Mouse (Mus musculus) heart, embryonic 11.5 days (tissue): ENCODE measurements around the gene Ppp1r3e. TPM values are rescaled to one million over a fixed set of nuclear protein-coding genes. Genes with fewer than 3 reads are reported as not detected.
A peak's percentile ranks its signal among the peaks of the same experiment; 100 is the strongest.

ENCODE experiments used
- ATAC-seq: fragments of 200-750 bp; cut with Nextera tagmentation; replicated peaks from 2 replicates; pipeline ENCODE4 v1.8.0; 2017; ENCODE audit warnings: moderate library complexity; ENCODE audit not compliant: insufficient number of reproducible peaks, low FRiP score, low TSS enrichment
- H3K27ac ChIP-seq: fragments of 300-500 bp; sonication (generic); 2 replicates; pipeline ENCODE4 v1.5.1; 2014; ENCODE audit warnings: mild to moderate bottlenecking, low read depth, low read length
- H3K27me3 ChIP-seq: fragments of 300-500 bp; sonication (generic); 2 replicates; pipeline ENCODE4 v1.6.1; 2014; ENCODE audit warnings: mild to moderate bottlenecking, low read length, mixed read lengths; ENCODE audit not compliant: control insufficient read depth, insufficient read depth
- H3K36me3 ChIP-seq: fragments of 300-500 bp; sonication (generic); 2 replicates; pipeline ENCODE4 v1.6.1; 2014; ENCODE audit warnings: mild to moderate bottlenecking, low read length, moderate library complexity, mixed read lengths; ENCODE audit not compliant: control insufficient read depth, insufficient read depth
- H3K4me1 ChIP-seq: fragments of 300-500 bp; sonication (generic); 2 replicates; pipeline ENCODE4 v1.6.1; 2014; ENCODE audit warnings: low read length; ENCODE audit not compliant: control insufficient read depth, insufficient read depth
- H3K4me2 ChIP-seq: fragments of 300-500 bp; sonication (generic); 2 replicates; pipeline ENCODE4 v1.6.1; 2014; ENCODE audit warnings: mild to moderate bottlenecking, moderate library complexity
- H3K4me3 ChIP-seq: fragments of 300-500 bp; sonication (generic); 2 replicates; pipeline ENCODE4 v1.5.1; 2014; ENCODE audit warnings: low read depth, low read length
- H3K9ac ChIP-seq: fragments of 300-500 bp; sonication (generic); 2 replicates; pipeline ENCODE4 v1.6.1; 2014; ENCODE audit warnings: mild to moderate bottlenecking, low read depth, low read length, moderate library complexity
- H3K9me3 ChIP-seq: fragments of 300-500 bp; sonication (generic); replicated peaks from 2 replicates; pipeline ENCODE4 v1.6.1; 2016; ENCODE audit warnings: low read length; ENCODE audit not compliant: control insufficient read depth
- WGBS: fragments of 180-500 bp; shearing (Covaris S2); extraction: QIAGEN DNeasy Blood & Tissue Kit; methylation state at CpG from one replicate; pipeline ENCODE4 v1.1.7; 2014; ENCODE audit not compliant: insufficient replicate concordance; 5-methylcytosine and 5-hydroxymethylcytosine counted together
- polyA plus RNA-seq: library from polyadenylated mRNA; unstranded; fragments of >200 nt; fragmentation: Nextera tagmentation; extraction: Ambion mirVana; gene quantifications from 2 replicates; pipeline ENCODE4 v1.2.1, GENCODE M21; 2014

Ppp1r3e gene
- polyA plus RNA-seq, 1 experiment from 2014 or later, result 1.8 TPM

DNA sequence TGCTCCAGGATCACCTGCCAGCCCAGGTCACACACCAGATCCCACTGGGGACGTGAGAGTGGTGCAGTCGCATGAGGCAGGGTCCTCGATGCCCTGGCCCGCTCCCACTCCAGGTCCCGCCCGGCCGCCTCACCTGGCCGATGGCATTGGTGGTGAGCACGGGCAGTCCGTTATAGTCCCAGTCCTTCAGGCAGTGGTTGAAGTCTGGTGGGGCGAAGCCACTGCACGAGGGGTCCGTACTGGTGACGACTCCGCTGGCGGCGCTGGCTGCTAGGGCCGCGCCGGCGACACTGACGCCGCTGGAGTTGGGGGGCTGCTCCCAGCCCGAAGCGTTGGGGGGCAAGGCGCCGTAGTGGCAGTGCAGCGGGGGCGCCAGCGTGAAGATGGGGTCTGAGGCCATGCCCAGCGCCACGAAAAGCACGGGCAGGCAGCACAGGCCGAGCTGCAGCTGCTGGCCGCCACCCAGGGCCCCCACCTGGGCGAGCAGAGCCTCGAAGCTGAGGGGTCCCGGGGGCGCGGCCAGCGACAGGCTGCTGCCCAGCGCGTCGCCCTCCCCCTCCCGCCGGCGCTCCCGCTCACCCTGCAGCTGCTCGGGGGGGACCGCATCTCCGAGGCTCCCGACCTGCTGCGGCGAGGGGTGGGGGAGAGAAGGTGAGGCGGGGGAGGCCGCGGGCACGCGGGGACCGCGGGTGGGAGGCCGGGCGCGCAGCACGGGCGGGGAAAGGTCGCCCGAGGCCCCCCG, 34.9 kb upstream of the Ppp1r3e start:
- no peaks in the 10 kb centered on the region for H3K9me3 ChIP-seq
- H3K27ac ChIP-seq, result no peak overlapping the region
- 3% methylated on average over 50 of the region's 69 CpGs for WGBS
- peak; percentile 39 for ATAC-seq
- peaks cover 13% of the 10 kb centered on the region for H3K4me1 ChIP-seq
- peak overlapping the region; percentile 72 for H3K4me3 ChIP-seq
- peaks cover 7% of the 10 kb centered on the region for H3K36me3 ChIP-seq
- peak overlapping the region; percentile 95 for H3K4me2 ChIP-seq
- H3K27me3 ChIP-seq, result 0 out of 2 replicates have a peak, but pooled peaks cover 2% of the 10 kb centered on the region
- H3K9ac ChIP-seq, result peak overlapping the region; percentile 82

- no peak overlapping the region for H3K27ac ChIP-seq
- H3K9me3 ChIP-seq, result no peaks in the 10 kb centered on the region
- WGBS, result 73% methylated on average over 7 of the region's 7 CpGs
- peaks cover 12% of the 10 kb centered on the region for H3K36me3 ChIP-seq
- no peak overlapping the region for H3K4me2 ChIP-seq
- ATAC-seq, result no peak
- H3K9ac ChIP-seq, result no peak overlapping the region
- peaks cover 16% of the 10 kb centered on the region for H3K4me1 ChIP-seq
- H3K27me3 ChIP-seq, result peaks cover 2% of the 10 kb centered on the region; the same call in 1 of the 2 replicates
- no peak overlapping the region for H3K4me3 ChIP-seq
These were observed 31.3 kb upstream of the Ppp1r3e start for GRCm38 (mm10) chr14:54908682-54909081.

DNA sequence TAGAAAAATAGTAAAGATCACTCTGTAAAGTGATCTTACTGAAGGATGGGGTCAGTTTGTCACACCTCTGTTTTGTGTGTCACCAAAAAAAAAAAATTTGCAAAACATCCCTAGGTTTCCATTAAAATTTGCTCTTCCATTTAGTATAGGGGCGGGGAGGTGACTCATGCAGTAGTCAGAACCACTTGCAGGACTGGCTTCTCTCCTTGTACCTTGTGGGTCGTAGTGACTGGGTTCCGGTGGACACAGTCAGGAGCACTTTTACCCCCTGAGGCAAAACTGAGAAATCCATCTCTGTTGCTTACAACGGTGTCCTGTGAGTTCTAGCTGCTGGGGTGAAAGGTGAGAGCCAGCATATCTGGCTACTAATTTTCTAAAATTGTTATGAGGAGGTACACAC, 26.3 kb upstream of the Ppp1r3e start:
- H3K36me3 ChIP-seq, result peaks cover 12% of the 10 kb centered on the region
- peaks cover 3% of the 10 kb centered on the region; the same call in 1 of the 2 replicates for H3K4me1 ChIP-seq
- no peak overlapping the region for H3K4me2 ChIP-seq
- no peak overlapping the region for H3K9ac ChIP-seq
- H3K27ac ChIP-seq, result no peak overlapping the region
- H3K27me3 ChIP-seq, result peaks cover 2% of the 10 kb centered on the region; the same call in 1 of the 2 replicates
- H3K4me3 ChIP-seq, result no peak overlapping the region
- no peak for ATAC-seq
- no peaks in the 10 kb centered on the region for H3K9me3 ChIP-seq
- WGBS, result 89% methylated on average over 4 of the region's 4 CpGs

DNA sequence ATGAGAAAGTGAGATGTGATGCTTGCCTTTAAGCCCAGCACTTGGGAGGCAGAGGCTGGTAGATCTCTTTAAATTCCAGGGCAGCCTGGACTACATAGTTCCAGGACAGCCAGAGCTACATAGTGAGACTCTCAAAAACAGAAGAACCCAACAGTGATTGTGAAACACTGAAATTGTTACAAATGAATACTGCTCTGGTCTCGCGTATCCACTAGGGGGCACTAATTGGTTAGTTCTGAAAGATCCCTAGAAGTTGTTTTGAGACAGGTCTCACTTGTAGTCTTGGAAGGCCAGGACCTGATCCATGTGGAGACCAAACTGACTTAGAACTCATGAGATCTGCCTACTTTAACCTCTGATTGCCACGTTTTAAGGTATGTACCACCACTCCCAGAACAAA, 23.0 kb upstream of the Ppp1r3e start:
- WGBS, result 0% methylated on average over 3 of the region's 3 CpGs

DNA sequence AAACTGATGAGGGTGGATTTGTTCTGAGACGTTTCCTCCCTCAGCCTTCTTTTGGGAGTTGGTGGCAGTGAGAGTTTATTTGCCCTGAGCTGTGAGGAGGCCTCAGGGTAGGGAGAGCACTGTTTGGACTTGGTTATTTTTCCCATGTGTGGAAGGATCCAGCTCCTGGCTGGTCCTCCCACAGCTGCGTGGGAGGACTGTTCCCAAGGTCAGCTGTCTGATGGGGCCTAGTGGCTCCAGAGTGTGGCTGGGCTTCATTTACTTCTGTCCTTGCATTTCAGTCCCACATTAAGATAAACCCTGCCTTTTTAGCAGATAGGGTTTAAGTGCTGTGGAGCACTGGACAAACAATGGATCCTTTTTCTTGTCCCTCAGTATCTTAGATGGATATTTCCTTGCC, 20.1 kb upstream of the Ppp1r3e start:
- no peak overlapping the region for H3K9ac ChIP-seq
- H3K4me2 ChIP-seq, result no peak overlapping the region
- no peak overlapping the region for H3K4me3 ChIP-seq
- 56% methylated on average over 2 of the region's 2 CpGs for WGBS
- no peak overlapping the region; the same call in 1 of the 2 replicates for H3K27ac ChIP-seq
- peaks cover 26% of the 10 kb centered on the region for H3K4me1 ChIP-seq
- ATAC-seq, result no peak
- no peaks in the 10 kb centered on the region for H3K9me3 ChIP-seq
- H3K27me3 ChIP-seq, result no peaks in the 10 kb centered on the region
- peaks cover 18% of the 10 kb centered on the region for H3K36me3 ChIP-seq

More for the DNA sequence above, 23.0 kb upstream of the Ppp1r3e start:
- peaks cover 22% of the 10 kb centered on the region for H3K4me1 ChIP-seq
- H3K36me3 ChIP-seq, result peaks cover 18% of the 10 kb centered on the region
- H3K27ac ChIP-seq, result no peak overlapping the region
- no peak overlapping the region for H3K4me2 ChIP-seq
- no peaks in the 10 kb centered on the region for H3K9me3 ChIP-seq
- H3K27me3 ChIP-seq, result no peaks in the 10 kb centered on the region
- ATAC-seq, result no peak; the same call in 1 of the 2 replicates
- no peak overlapping the region for H3K4me3 ChIP-seq
- H3K9ac ChIP-seq, result no peak overlapping the region

DNA sequence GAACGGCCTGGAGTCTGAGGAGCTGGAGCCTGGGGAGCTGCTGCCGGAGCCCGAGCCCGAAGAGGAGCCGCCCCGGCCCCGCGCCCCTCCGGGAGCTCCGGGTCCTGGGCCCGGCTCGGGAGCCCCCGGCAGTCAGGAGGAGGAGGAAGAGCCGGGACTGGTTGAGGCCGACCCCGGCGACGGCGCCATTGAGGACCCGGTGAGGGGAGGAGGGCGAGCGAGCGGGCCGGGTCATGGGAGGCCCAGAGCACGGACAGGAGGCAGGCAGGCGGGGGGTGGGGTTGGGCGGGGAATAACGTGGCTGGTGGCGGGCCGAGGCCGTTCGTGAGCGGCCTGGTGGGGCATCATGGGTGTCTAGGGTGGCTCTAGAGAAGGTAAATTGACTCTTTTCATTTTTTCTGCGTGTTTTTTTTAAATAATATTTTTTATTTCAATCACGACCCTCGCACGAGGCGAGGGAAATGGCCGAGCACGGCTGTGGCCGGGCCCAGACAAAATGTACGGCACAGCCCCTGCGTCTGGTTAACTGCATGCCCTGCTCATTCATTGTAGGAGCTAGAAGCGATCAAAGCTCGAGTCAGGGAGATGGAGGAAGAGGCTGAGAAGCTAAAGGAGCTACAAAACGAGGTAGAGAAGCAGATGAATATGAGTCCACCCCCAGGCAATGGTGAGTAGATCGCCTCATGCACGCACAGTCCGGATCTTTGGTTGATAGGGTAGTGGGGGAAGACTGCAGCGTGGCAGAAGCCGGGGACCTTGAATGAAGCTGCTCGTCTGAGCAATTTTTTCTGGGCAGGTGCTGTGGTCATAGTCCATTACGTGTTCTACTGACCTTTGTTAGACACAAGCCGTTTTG, 17.2 kb upstream of the Ppp1r3e start:
- ATAC-seq, result peak; percentile 78
- peak overlapping the region; percentile 100 for H3K9ac ChIP-seq
- H3K36me3 ChIP-seq, result peaks cover 18% of the 10 kb centered on the region
- H3K4me2 ChIP-seq, result peak overlapping the region; percentile 79
- peaks cover 26% of the 10 kb centered on the region for H3K4me1 ChIP-seq
- no peaks in the 10 kb centered on the region for H3K27me3 ChIP-seq
- H3K9me3 ChIP-seq, result no peaks in the 10 kb centered on the region
- peak overlapping the region; percentile 96 for H3K4me3 ChIP-seq
- H3K27ac ChIP-seq, result peak overlapping the region; percentile 97
- WGBS, result under 1% methylated on average over 53 of the region's 54 CpGs

DNA sequence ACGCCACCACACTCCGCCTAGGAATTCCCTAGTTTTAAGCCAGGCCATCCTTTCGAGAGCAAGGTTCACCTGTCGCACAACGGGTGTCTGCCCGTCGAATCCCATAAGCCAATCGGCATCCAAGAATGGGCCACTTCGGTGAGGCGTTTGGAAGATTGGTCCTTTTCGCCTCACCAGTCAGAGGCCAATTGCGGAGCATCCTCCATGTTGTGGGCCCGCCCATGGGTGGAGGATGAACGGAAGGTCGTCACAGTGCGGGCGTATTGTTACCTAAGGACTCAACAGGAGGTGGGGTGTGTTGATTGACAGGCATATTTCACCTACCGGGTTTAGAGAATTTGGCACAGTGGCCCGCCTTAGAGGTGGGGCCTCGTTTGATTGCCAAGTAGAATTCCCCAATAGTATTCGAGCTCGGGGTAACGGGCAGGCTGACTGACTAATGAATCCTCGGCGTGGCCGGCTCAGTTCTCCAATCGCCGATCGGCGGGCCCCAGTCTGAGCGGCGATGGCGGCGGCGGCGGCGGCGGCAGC, 16.4 kb upstream of the Ppp1r3e start:
- H3K4me3 ChIP-seq, result peak overlapping the region; percentile 96
- H3K36me3 ChIP-seq, result peaks cover 18% of the 10 kb centered on the region
- peak overlapping the region; percentile 100 for H3K9ac ChIP-seq
- ATAC-seq, result peak; percentile 98
- H3K27ac ChIP-seq, result peak overlapping the region; percentile 97
- WGBS, result under 1% methylated on average over 38 of the region's 38 CpGs
- no peaks in the 10 kb centered on the region for H3K9me3 ChIP-seq
- peaks cover 26% of the 10 kb centered on the region for H3K4me1 ChIP-seq
- peak overlapping the region; percentile 79 for H3K4me2 ChIP-seq
- no peaks in the 10 kb centered on the region for H3K27me3 ChIP-seq

DNA sequence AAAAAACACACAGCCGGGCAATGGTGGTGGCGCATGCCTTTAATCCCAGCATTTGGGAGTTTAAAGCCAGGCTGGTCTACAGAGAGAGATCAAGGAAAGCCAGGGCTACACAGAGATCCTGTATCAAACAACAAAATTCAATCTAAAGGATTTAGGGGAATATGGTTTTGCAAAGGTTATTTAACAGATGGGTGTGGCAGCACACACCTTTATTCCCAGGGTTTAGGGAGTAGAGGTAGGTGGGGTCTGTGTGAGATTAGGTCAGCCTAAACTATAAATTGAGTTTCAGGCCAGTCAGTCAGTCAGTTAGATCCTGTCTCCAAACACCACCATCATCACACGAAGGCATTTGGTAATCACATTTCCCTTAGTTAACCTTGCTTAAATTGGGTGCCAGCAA, 14.8 kb upstream of the Ppp1r3e start, which contains the start of gene Pabpn1:
Pabpn1 (plus strand) TSS at position 301 of the 400 bp plus-strand sequence.
- peak within 1 kb of the TSS; percentile 83 for H3K27ac ChIP-seq
- WGBS, result 97% methylated on average over 3 of the region's 3 CpGs
- H3K9ac ChIP-seq, result peak within 1 kb of the TSS; percentile 62
- H3K27me3 ChIP-seq, result no peaks in the 10 kb centered on the region
- peak within 1 kb of the TSS; percentile 96 for H3K4me3 ChIP-seq
- H3K36me3 ChIP-seq, result peaks cover 11% of the 10 kb centered on the region
- peaks cover 21% of the 10 kb centered on the region for H3K4me1 ChIP-seq
- no peaks in the 10 kb centered on the region for H3K9me3 ChIP-seq
- peak within 1 kb of the TSS; percentile 77 for H3K4me2 ChIP-seq
- ATAC-seq, result no peak
